In genomic region chr4:56621782-56622181, GRCm38 (mm10) we compare ENCODE assay signal across 21 mouse cellular contexts.
"Had no signal": no experiment of that assay in that cellular context is flagged by ENCODE, and none has a peak within 500 bp of the region (broad histone marks: within the 10 kb centered on the region; RNA-seq: fewer than 3 reads in every experiment).

No protein-coding gene starts in this region.

- H3K9me3 ChIP-seq: liver, embryonic 15.5 days; lung, embryonic 15.5 days; midbrain, embryonic 13.5 days; midbrain, embryonic 15.5 days; neural tube, embryonic 13.5 days; neural tube, embryonic 15.5 days had no signal

- H3K4me3 ChIP-seq: liver, embryonic 15.5 days; lung, embryonic 15.5 days; megakaryocyte, embryonic 14.5 days; midbrain, embryonic 13.5 days; midbrain, embryonic 15.5 days; neural tube, embryonic 13.5 days; neural tube, embryonic 15.5 days had no signal

- H3K9ac ChIP-seq: liver, embryonic 15.5 days; liver, postnatal 0 days; lung, embryonic 15.5 days; midbrain, embryonic 13.5 days; midbrain, embryonic 15.5 days; neural tube, embryonic 13.5 days; neural tube, embryonic 15.5 days had no signal

- H3K36me3 ChIP-seq: liver, embryonic 15.5 days; lung, embryonic 15.5 days; midbrain, embryonic 13.5 days; midbrain, embryonic 15.5 days; neural tube, embryonic 13.5 days; neural tube, embryonic 15.5 days had no signal

- H3K4me1 ChIP-seq: liver, embryonic 15.5 days; lung, embryonic 15.5 days; midbrain, embryonic 13.5 days; midbrain, embryonic 15.5 days; neural tube, embryonic 13.5 days; neural tube, embryonic 15.5 days had no signal

- H3K27ac ChIP-seq: liver, embryonic 15.5 days; lung, embryonic 15.5 days; macrophage; midbrain, embryonic 13.5 days; midbrain, embryonic 15.5 days; neural tube, embryonic 13.5 days; neural tube, embryonic 15.5 days had no signal

- ATAC-seq: liver, postnatal 0 days; lung, postnatal 0 days; midbrain, embryonic 13.5 days; midbrain, embryonic 15.5 days had no signal

- H3K27me3 ChIP-seq: liver, embryonic 15.5 days; lung, embryonic 15.5 days; megakaryocyte, embryonic 14.5 days; midbrain, embryonic 13.5 days; midbrain, embryonic 15.5 days; neural tube, embryonic 13.5 days; neural tube, embryonic 15.5 days had no signal

- DNase-seq: liver, postnatal 0 days; lung, adult 2 months; lung, postnatal 14 days; lung, postnatal 36 days; retina, postnatal 1 day; right cerebral cortex, postnatal 14 days; right cerebral cortex, postnatal 4 days; spleen, adult 18-20 months; thymus, adult 18-20 months; thymus, postnatal 14 days; thymus, postnatal 36 days had no signal

- H3K4me2 ChIP-seq: liver, embryonic 15.5 days; lung, embryonic 15.5 days; midbrain, embryonic 11.5 days; midbrain, embryonic 13.5 days; midbrain, embryonic 15.5 days; neural tube, embryonic 13.5 days; neural tube, embryonic 15.5 days had no signal
